14 mouse cellular contexts compared by ENCODE assay signal in the genomic region with DNA sequence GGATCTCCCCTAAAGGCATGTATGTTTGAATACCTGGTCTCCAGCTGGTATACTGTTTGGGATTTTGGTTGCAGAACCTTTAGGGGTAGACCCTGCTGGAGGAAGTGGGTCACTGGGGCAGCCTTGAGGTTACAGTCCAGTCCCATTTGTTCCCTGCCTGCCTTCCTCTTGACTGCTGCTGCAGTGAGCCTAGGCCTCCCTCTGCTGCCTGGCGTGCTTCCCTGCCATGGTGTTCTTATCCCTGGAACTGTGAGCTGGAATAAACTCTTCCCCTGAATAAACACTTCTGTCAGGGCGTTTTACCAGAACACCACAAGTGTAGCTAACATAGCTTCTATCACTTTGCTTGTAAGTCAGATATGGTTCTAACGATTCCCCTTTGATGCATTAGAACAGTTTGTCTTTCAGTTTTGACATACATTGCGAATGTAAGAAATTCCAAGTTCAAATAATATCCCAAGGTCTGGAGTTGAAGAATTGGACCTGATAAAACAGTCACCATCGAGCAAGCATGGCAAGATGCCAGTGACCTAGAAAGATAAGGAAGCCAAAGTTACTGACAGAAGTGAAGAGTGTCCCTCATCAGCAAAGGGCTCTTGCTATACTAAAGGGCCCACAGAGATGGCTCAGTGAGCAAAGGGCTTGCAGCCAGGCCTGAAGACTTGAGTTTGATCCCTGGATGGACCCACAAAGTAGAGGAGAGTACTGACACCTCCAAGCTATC. TPM values are rescaled to one million over a fixed set of nuclear protein-coding genes. Genes with fewer than 3 reads are reported as not detected.
DNase-seq lines count a peak whose midpoint lies in the region; TF ChIP-seq lines count a peak whose summit lies in the region.
"Had no signal": no experiment of that assay in that cellular context is flagged by ENCODE, and none has a peak within 500 bp of the region (broad histone marks: within the 10 kb centered on the region; RNA-seq: fewer than 3 reads in every experiment).

No protein-coding gene starts in this region.

- intact Hi-C loops in gastrocnemius, adult 2 months (cut with DNase I) = no loop called here

- TF ChIP-seq CTCF in gastrocnemius, adult 2 months (IDR thresholded peaks at IDR 0.05) = no peak

- no peak for DNase-seq in gastrocnemius, adult 2 months
- no peak for DNase-seq in gastrocnemius, adult 8-10 months (ENCODE audit: low spot score in 2 of 2)
- peak; percentile 50 for DNase-seq in ovary, adult 18-20 months (ENCODE audit: low spot score)
- DNase-seq in ovary, postnatal 14 days (ENCODE audit: low spot score) = no peak
- peak; percentile 48 for DNase-seq in adrenal gland, postnatal 25 days
- DNase-seq in lung, postnatal 25 days (ENCODE audit: low spot score) = peak; percentile 12
- DNase-seq in Muller cell, postnatal 12 days (ENCODE audit: inconsistent ontology term) = no peak
- no peak for DNase-seq in embryo, embryonic 11 days
- DNase-seq: gastrocnemius, postnatal 25 days; kidney, postnatal 4 days; layer of hippocampus, postnatal 36 days; liver, postnatal 0 days; thymus, postnatal 25 days had no signal

- H3K4me3 ChIP-seq in gastrocnemius, adult 2 months = no peak overlapping the region
- H3K4me3 ChIP-seq: hindbrain, embryonic 12.5 days had no signal

- H3K27ac ChIP-seq in gastrocnemius, adult 2 months = peak overlapping the region; percentile 31
- H3K27ac ChIP-seq: hindbrain, embryonic 12.5 days had no signal

RNA-seq across cellular contexts. Expression of gene Nphp1, which starts 29.4 kb away (rescaled TPM):
- 10 to 100 TPM; 21.5 to 23.2 TPM for total RNA-seq in gastrocnemius, adult 2 months (2021)
- 10 to 100 TPM; 21.5 to 28.3 (median 24.5) TPM for total RNA-seq in gastrocnemius, adult 8-10 months (2022)
- 17.8 and 27.6 TPM in 2 replicates for total RNA-seq in adrenal gland, postnatal 25 days (2021)

RNA-seq across cellular contexts. Expression of gene Mall, which starts 29.6 kb away (rescaled TPM):
- total RNA-seq in gastrocnemius, adult 2 months (2021) = 1 to 10 TPM; 1.6 to 3.8 TPM
- 1 to 10 TPM; 1.1 to 3.3 (median 1.3) TPM for total RNA-seq in gastrocnemius, adult 8-10 months (2022)
- total RNA-seq in adrenal gland, postnatal 25 days (2021) = 0.61 and 0.76 TPM in 2 replicates

RNA-seq across cellular contexts. Expression of gene Mtln, which starts 33.0 kb away (rescaled TPM):
- total RNA-seq in gastrocnemius, adult 2 months (2021) = 100 to 1,000 TPM; 120 TPM
- total RNA-seq in gastrocnemius, adult 8-10 months (2022) = 100 to 1,000 TPM; 133 to 144 (median 141) TPM
- 83.7 and 107 TPM in 2 replicates for total RNA-seq in adrenal gland, postnatal 25 days (2021)

Comparison
In these comparisons a context has a peak if more than half of its experiments do, and no peak if none do; other contexts are left out.
1. DNase-seq: peak in ovary, adult 18-20 months (single experiment), adrenal gland, postnatal 25 days (single experiment) and lung, postnatal 25 days (single experiment); none in gastrocnemius, adult 2 months (single experiment), gastrocnemius, adult 8-10 months (0 of 2), ovary, postnatal 14 days (single experiment), Muller cell, postnatal 12 days (single experiment) and embryo, embryonic 11 days (single experiment).